Mouse (Mus musculus): ENCODE results near the gene Sf3b6. TPM values are rescaled to one million over a fixed set of nuclear protein-coding genes. Genes with fewer than 3 reads are reported as not detected.

The Sf3b6 gene
- polyA plus RNA-seq, 1 experiment from 2014 or later: 96.1 TPM

- WGBS: 84% methylated on average over 8 of the region's 8 CpGs
- H3K27me3 ChIP-seq (replicated peaks): peaks cover 12% of the 10 kb centered on the region
- H3K4me1 ChIP-seq: peaks cover 28% of the 10 kb centered on the region
- H3K9me3 ChIP-seq: no peaks in the 10 kb centered on the region
- no peak overlapping the region for H3K9ac ChIP-seq
- H3K4me3 ChIP-seq: peak overlapping the region; percentile 4; the same call in 1 of the 2 replicates
- no peak overlapping the region for H3K27ac ChIP-seq (replicated peaks)
- ATAC-seq (ENCODE audit: extremely low read depth, insufficient number of reproducible peaks, low FRiP score, low TSS enrichment): no peak
- no peaks in the 10 kb centered on the region for H3K36me3 ChIP-seq
- H3K4me2 ChIP-seq: peak overlapping the region; percentile 94; the same call in 1 of the 2 replicates
Measured at GRCm38 (mm10) chr12:4842456-4842855, 25.1 kb downstream of the Sf3b6 start.

DNA sequence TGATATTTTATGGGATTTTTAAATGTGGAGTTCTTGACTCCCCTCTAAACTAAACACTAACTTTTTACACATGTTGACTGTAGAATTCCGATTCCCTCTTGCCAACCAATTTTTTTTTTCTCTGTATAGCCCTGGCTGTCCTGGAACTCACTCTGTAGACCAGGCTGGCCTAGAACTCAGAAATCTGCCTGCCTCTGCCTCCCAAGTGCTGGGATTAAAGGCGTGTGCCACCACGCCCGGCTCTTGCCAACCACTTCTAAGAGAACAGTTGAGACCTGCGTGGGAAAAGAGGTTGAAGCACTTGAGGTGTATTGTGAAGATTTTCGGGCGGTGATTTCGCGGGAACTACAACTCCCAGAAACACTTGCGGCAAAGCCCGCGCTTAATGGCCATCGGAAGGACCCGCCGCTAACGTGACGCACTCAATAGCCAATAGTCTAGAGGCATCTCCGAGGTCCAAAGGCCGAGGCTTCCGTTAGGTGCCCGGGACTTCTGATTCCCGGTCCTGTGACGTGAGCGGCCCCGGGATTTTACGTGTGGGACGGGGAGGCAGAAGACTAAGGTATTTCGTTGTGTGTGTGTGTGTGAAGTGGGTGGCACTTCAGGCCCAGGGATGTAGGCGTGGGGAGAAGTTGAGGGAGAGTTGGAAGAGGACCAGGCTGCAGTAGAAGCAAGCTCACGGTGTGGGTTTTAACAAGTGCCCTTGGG, 25.7 kb downstream of the Sf3b6 start, which contains the start of gene Wdcp:
Gene Wdcp (plus strand): TSS at position 414 of the 708 bp plus-strand sequence.
- no peaks in the 10 kb centered on the region for H3K36me3 ChIP-seq
- no peaks in the 10 kb centered on the region for H3K9me3 ChIP-seq
- H3K4me1 ChIP-seq: peaks cover 28% of the 10 kb centered on the region
- peak within 1 kb of the TSS; percentile 68 for H3K27ac ChIP-seq (replicated peaks)
- peak within 1 kb of the TSS; percentile 94 for H3K4me2 ChIP-seq
- H3K27me3 ChIP-seq (replicated peaks): peaks cover 12% of the 10 kb centered on the region
- peak within 1 kb of the TSS; percentile 63 for H3K4me3 ChIP-seq
- ATAC-seq (ENCODE audit: extremely low read depth, insufficient number of reproducible peaks, low FRiP score, low TSS enrichment): peak; percentile 85
- WGBS: under 1% methylated on average over 30 of the region's 30 CpGs
- peak within 1 kb of the TSS; percentile 81 for H3K9ac ChIP-seq

- Histone ChIP-seq H3K27ac (replicated peaks) (peak overlapping the region; percentile 68), H3K27me3 (replicated peaks) (peaks cover 12% of the 10 kb centered on the region), H3K36me3 (0 out of 2 replicates have a peak, but pooled peaks cover 3% of the 10 kb centered on the region), H3K4me1 (peaks cover 28% of the 10 kb centered on the region), H3K9me3 (no peaks in the 10 kb centered on the region), H3K4me2 (peak overlapping the region; percentile 80), H3K9ac (peak overlapping the region; percentile 81), H3K4me3 (peak overlapping the region; percentile 63)
- under 1% methylated on average over 12 of the region's 12 CpGs for WGBS
- no peak for ATAC-seq (ENCODE audit: extremely low read depth, insufficient number of reproducible peaks, low FRiP score, low TSS enrichment)
Measured at GRCm38 (mm10) chr12:4843741-4844140, 26.4 kb downstream of the Sf3b6 start.

DNA sequence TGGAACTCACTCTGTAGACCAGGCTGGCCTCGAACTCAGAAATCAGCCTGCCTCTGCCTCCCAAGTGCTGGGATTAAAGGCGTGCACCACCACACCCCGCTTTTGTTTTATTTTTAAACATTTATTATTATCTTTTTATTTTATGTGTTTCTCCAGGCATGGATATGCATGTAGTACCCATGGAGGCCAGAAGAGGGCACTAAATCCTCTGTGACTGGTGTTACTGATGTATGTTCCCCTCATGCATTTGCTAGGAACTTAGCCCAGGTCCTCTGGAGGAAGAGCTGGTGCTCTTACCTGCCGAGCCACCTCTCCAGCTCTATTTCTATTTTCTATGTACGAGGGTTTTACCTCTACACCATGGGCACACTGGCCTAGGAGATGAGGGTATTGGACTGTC, 38.8 kb downstream of the Sf3b6 start:
- H3K4me2 ChIP-seq: no peak overlapping the region
- WGBS: 95% methylated on average over 5 of the region's 5 CpGs

GRCm38 (mm10) chr12:4856834-4857233, 39.5 kb downstream of the Sf3b6 start:
- H3K36me3 ChIP-seq: peaks cover 47% of the 10 kb centered on the region
- no peak overlapping the region for H3K9ac ChIP-seq
- no peaks in the 10 kb centered on the region for H3K9me3 ChIP-seq
- H3K27me3 ChIP-seq (replicated peaks): no peaks in the 10 kb centered on the region
- 92% methylated on average over 2 of the region's 2 CpGs for WGBS
- H3K4me3 ChIP-seq: no peak overlapping the region
- H3K4me1 ChIP-seq: peaks cover 18% of the 10 kb centered on the region
- H3K27ac ChIP-seq (replicated peaks): no peak overlapping the region
- H3K4me2 ChIP-seq: no peak overlapping the region
- ATAC-seq (ENCODE audit: extremely low read depth, insufficient number of reproducible peaks, low FRiP score, low TSS enrichment): no peak

More for the DNA sequence above, 38.8 kb downstream of the Sf3b6 start:
- Histone ChIP-seq H3K27ac (replicated peaks) (no peak overlapping the region), H3K27me3 (replicated peaks) (no peaks in the 10 kb centered on the region), H3K9ac (no peak overlapping the region), H3K36me3 (peaks cover 54% of the 10 kb centered on the region), H3K4me1 (peaks cover 12% of the 10 kb centered on the region), H3K9me3 (no peaks in the 10 kb centered on the region), H3K4me3 (no peak overlapping the region)
- ATAC-seq (ENCODE audit: extremely low read depth, insufficient number of reproducible peaks, low FRiP score, low TSS enrichment): no peak

GRCm38 (mm10) chr12:4859241-4859914, 42.0 kb downstream of the Sf3b6 start:
- Histone ChIP-seq H3K36me3 (peaks cover 35% of the 10 kb centered on the region), H3K4me2 (peak overlapping the region; percentile 22; the same call in 1 of the 2 replicates), H3K9ac (peak overlapping the region; percentile 37; the same call in 1 of the 2 replicates), H3K9me3 (no peaks in the 10 kb centered on the region), H3K4me1 (peaks cover 37% of the 10 kb centered on the region), H3K27me3 (replicated peaks) (no peaks in the 10 kb centered on the region), H3K4me3 (no peak overlapping the region), H3K27ac (replicated peaks) (peak overlapping the region; percentile 59)
- ATAC-seq (ENCODE audit: extremely low read depth, insufficient number of reproducible peaks, low FRiP score, low TSS enrichment): no peak
- WGBS: 28% methylated on average over 11 of the region's 11 CpGs

DNA sequence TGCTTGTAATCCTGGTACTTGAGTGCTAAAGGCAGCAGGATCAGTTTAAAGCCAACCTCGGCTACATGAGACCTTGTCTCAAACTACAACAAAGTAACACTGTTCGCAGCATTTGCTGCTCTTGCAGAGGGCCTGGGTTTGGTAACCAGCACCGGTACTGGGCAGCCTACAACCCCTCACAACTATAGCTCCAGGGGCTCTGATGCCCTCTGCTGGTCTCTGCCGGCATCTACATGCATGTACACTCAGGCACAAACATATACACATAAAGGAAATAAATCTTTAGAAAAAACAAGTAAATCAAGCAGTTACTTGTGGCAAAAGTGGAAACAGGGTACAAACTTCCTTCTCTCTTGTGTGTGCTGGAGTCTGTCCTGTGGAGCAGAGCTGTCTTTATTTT, 45.3 kb downstream of the Sf3b6 start:
- no peak overlapping the region for H3K9ac ChIP-seq
- peaks cover 41% of the 10 kb centered on the region for H3K4me1 ChIP-seq
- no peak overlapping the region for H3K4me3 ChIP-seq
- no peak overlapping the region for H3K4me2 ChIP-seq
- H3K9me3 ChIP-seq: no peaks in the 10 kb centered on the region
- peaks cover 10% of the 10 kb centered on the region for H3K36me3 ChIP-seq
- no peak for ATAC-seq (ENCODE audit: extremely low read depth, insufficient number of reproducible peaks, low FRiP score, low TSS enrichment)
- WGBS: 88% methylated on average over 4 of the region's 4 CpGs
- no peaks in the 10 kb centered on the region for H3K27me3 ChIP-seq (replicated peaks)
- peak overlapping the region; percentile 85; the same call in 1 of the 2 replicates for H3K27ac ChIP-seq (replicated peaks)

GRCm38 (mm10) chr12:4863654-4864337, 46.5 kb downstream of the Sf3b6 start:
- H3K27me3 ChIP-seq (replicated peaks): no peaks in the 10 kb centered on the region
- peaks cover 5% of the 10 kb centered on the region for H3K36me3 ChIP-seq
- H3K4me1 ChIP-seq: peaks cover 44% of the 10 kb centered on the region
- H3K4me2 ChIP-seq: peak overlapping the region; percentile 47
- peak; percentile 58 for ATAC-seq (ENCODE audit: extremely low read depth, insufficient number of reproducible peaks, low FRiP score, low TSS enrichment)
- peak overlapping the region; percentile 55 for H3K9ac ChIP-seq
- H3K27ac ChIP-seq (replicated peaks): peak overlapping the region; percentile 85
- WGBS: 31% methylated on average over 4 of the region's 4 CpGs
- H3K9me3 ChIP-seq: no peaks in the 10 kb centered on the region
- no peak overlapping the region for H3K4me3 ChIP-seq

GRCm38 (mm10) chr12:4864338-4864690, 47.0 kb downstream of the Sf3b6 start:
- H3K9me3 ChIP-seq: no peaks in the 10 kb centered on the region
- no peaks in the 10 kb centered on the region for H3K27me3 ChIP-seq (replicated peaks)
- H3K9ac ChIP-seq: peak overlapping the region; percentile 55
- H3K4me2 ChIP-seq: peak overlapping the region; percentile 47; the same call in 1 of the 2 replicates
- H3K4me1 ChIP-seq: peaks cover 47% of the 10 kb centered on the region
- H3K4me3 ChIP-seq: no peak overlapping the region
- H3K36me3 ChIP-seq: peaks cover 5% of the 10 kb centered on the region
- peak overlapping the region; percentile 85 for H3K27ac ChIP-seq (replicated peaks)
- 41% methylated on average over 4 of the region's 4 CpGs for WGBS
- no peak for ATAC-seq (ENCODE audit: extremely low read depth, insufficient number of reproducible peaks, low FRiP score, low TSS enrichment)

GRCm38 (mm10) chr12:4868924-4869323, 51.6 kb downstream of the Sf3b6 start:
- Histone ChIP-seq H3K4me1 (peaks cover 45% of the 10 kb centered on the region), H3K4me2 (no peak overlapping the region), H3K27me3 (replicated peaks) (no peaks in the 10 kb centered on the region), H3K27ac (replicated peaks) (no peak overlapping the region), H3K9me3 (no peaks in the 10 kb centered on the region), H3K9ac (no peak overlapping the region), H3K4me3 (no peak overlapping the region), H3K36me3 (no peaks in the 10 kb centered on the region)
- WGBS: 72% methylated on average over 8 of the region's 8 CpGs
- no peak for ATAC-seq (ENCODE audit: extremely low read depth, insufficient number of reproducible peaks, low FRiP score, low TSS enrichment)

DNA sequence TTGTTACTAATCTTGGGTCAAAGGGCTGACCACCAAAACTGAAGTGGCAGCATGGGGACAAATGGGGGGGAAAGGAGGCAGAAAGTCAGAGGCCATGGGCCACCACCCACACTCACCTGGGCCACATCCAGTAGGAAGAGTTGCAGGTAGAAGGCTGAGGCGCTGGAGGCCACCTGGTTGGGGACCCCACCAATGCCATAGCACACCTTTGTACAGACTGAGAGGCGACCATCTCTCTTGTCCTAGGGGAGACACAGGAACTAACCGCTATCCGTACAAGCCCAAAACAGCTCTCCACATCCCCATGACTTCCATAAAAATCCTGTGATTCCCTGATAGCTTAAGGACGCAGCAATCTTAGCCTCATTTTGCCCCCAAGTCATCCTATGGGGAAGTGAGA, 53.9 kb downstream of the Sf3b6 start:
- Histone ChIP-seq H3K27me3 (replicated peaks) (no peaks in the 10 kb centered on the region), H3K9me3 (no peaks in the 10 kb centered on the region), H3K27ac (replicated peaks) (no peak overlapping the region), H3K36me3 (no peaks in the 10 kb centered on the region), H3K4me1 (peaks cover 51% of the 10 kb centered on the region), H3K9ac (no peak overlapping the region), H3K4me3 (no peak overlapping the region), H3K4me2 (no peak overlapping the region)
- 91% methylated on average over 5 of the region's 5 CpGs for WGBS
- no peak for ATAC-seq (ENCODE audit: extremely low read depth, insufficient number of reproducible peaks, low FRiP score, low TSS enrichment)
